Mouse (Mus musculus) MEL (cell line): ENCODE results near the gene Fgr.

Experiments
- CTCF ChIP-seq, 3 experiments: IDR thresholded peaks in 2 of 3; conservative IDR thresholded peaks in 1 of 3; 2 replicates each; pipeline ENCODE4 v1.5.1; 2011 to 2012; ENCODE audit warnings: low read length in 3 of 3, low read depth in 2 of 3, mild to moderate bottlenecking in 2 of 3, improper control_type of control experiment in 1 of 3, inconsistent platforms in 1 of 3, mixed read lengths in 1 of 3, moderate library complexity in 1 of 3; ENCODE audit not compliant: control insufficient read depth in 1 of 3, insufficient read depth in 1 of 3, poor library complexity in 1 of 3, severe bottlenecking in 1 of 3
- EP300 ChIP-seq, 2 experiments: IDR thresholded peaks; 2 replicates each; pipeline ENCODE4 v1.6.1; 2011; ENCODE audit warnings: improper control_type of control experiment in 2 of 2, low read length in 2 of 2, low read depth in 1 of 2, mild to moderate bottlenecking in 1 of 2
- KAT2A ChIP-seq: conservative IDR thresholded peaks from 2 replicates; pipeline ENCODE4 v1.6.1; 2012; ENCODE audit warnings: low read depth, low read length, improper control_type of control experiment, inconsistent platforms
- MAX ChIP-seq: IDR thresholded peaks from 2 replicates; pipeline ENCODE4 v1.6.1; 2011; ENCODE audit warnings: low read length, improper control_type of control experiment
- MXI1 ChIP-seq: IDR thresholded peaks from 2 replicates; pipeline ENCODE4 v1.6.1; 2011; ENCODE audit warnings: mild to moderate bottlenecking, low read depth, low read length, improper control_type of control experiment
- NELFE ChIP-seq: IDR thresholded peaks from 2 replicates; pipeline ENCODE4 v1.6.1; 2011; ENCODE audit warnings: low read depth, low read length, improper control_type of control experiment
- POLR2AphosphoS2 ChIP-seq: IDR thresholded peaks from 2 replicates; pipeline ENCODE4 v1.6.1; 2011; ENCODE audit warnings: low read length, improper control_type of control experiment
- SIN3A ChIP-seq: IDR thresholded peaks from 2 replicates; pipeline ENCODE4 v1.6.1; 2012; ENCODE audit warnings: low read length, improper control_type of control experiment, inconsistent platforms
- TCF12 ChIP-seq: IDR thresholded peaks from 2 replicates; pipeline ENCODE4 v1.6.1; 2014; ENCODE audit warnings: low read depth, mild to moderate bottlenecking, inconsistent platforms, low read length, improper control_type of control experiment, moderate library complexity
- UBTF ChIP-seq: IDR thresholded peaks from 2 replicates; pipeline ENCODE4 v1.6.1; 2012; ENCODE audit warnings: low read depth, mild to moderate bottlenecking, inconsistent platforms, low read length, improper control_type of control experiment, moderate library complexity, borderline replicate concordance; ENCODE audit not compliant: insufficient read depth
- USF2 ChIP-seq, 2 experiments: IDR thresholded peaks; 2 replicates each; pipeline ENCODE4 v1.6.1; 2011 to 2012; ENCODE audit warnings: improper control_type of control experiment in 2 of 2, low read length in 2 of 2, borderline replicate concordance in 1 of 2, inconsistent platforms in 1 of 2, low read depth in 1 of 2, mild to moderate bottlenecking in 1 of 2; ENCODE audit not compliant: insufficient read depth in 1 of 2

- TF ChIP-seq CTCF (IDR thresholded peaks at IDR 0.05 in 2 of 3, conservative IDR thresholded peaks at IDR 0.05 in 1 of 3; ENCODE audit: control insufficient read depth in 1 of 3, insufficient read depth in 1 of 3, low read depth in 2 of 3, low read length in 3 of 3, poor library complexity in 1 of 3, severe bottlenecking in 1 of 3) (no peak), UBTF (no peak), NELFE (no peak), USF2 (IDR thresholded peaks at IDR 0.05; ENCODE audit: borderline replicate concordance in 1 of 2, insufficient read depth in 1 of 2, low read depth in 1 of 2, low read length in 2 of 2) (no peak), KAT2A (no peak), POLR2AphosphoS2 (no peak), EP300 (IDR thresholded peaks at IDR 0.05; ENCODE audit: low read depth in 1 of 2, low read length in 2 of 2) (no peak), SIN3A (no peak), TCF12 (no peak), MXI1 (no peak), MAX (no peak)
Measured at GRCm38 (mm10) chr4:133022217-133022616, 48.3 kb downstream of the Fgr start.
